Mouse (Mus musculus) C2C12 (cell line): ENCODE measurements around the gene Dnaic1. TPM values are rescaled to one million over a fixed set of nuclear protein-coding genes. Genes with fewer than 3 reads are reported as not detected.

Experiments used
- H3K27me3 ChIP-seq: one replicate; pipeline ENCODE4 v1.6.1; 2011; ENCODE audit not compliant: control insufficient read depth, insufficient read depth, insufficient read length
- H3K36me3 ChIP-seq: one replicate; pipeline ENCODE4 v1.6.1; 2011; ENCODE audit not compliant: control insufficient read depth, insufficient read depth
- H3K4me3 ChIP-seq: one replicate; pipeline ENCODE4 v1.5.1; 2011; ENCODE audit warnings: mild to moderate bottlenecking, control low read depth; ENCODE audit not compliant: poor library complexity, insufficient read depth, severe bottlenecking
- H3K79me2 ChIP-seq: one replicate; pipeline ENCODE4 v1.6.1; 2011; ENCODE audit not compliant: control insufficient read depth, insufficient read depth
- H3K79me3 ChIP-seq: one replicate; pipeline ENCODE4 v1.6.1; 2011; ENCODE audit warnings: low read depth, control low read depth
- H3ac ChIP-seq: one replicate; pipeline ENCODE3; 2011; ENCODE audit warnings: low read depth; ENCODE audit not compliant: control insufficient read depth, insufficient read length
- CEBPB ChIP-seq: IDR thresholded peaks from one replicate; pipeline ENCODE4 v1.6.1; 2011; ENCODE audit warnings: low read depth, mild to moderate bottlenecking, control low read depth, moderate library complexity
- CTCF ChIP-seq: IDR thresholded peaks from one replicate; pipeline ENCODE4 v1.5.1; 2011; ENCODE audit not compliant: control insufficient read depth, insufficient read depth, insufficient read length
- FOSL1 ChIP-seq: IDR thresholded peaks from one replicate; pipeline ENCODE4 v1.8.0; 2011; ENCODE audit warnings: mild to moderate bottlenecking, low read length; ENCODE audit not compliant: poor library complexity, insufficient read depth, severe bottlenecking
- MAX ChIP-seq: IDR thresholded peaks from one replicate; pipeline ENCODE4 v1.6.1; 2011; ENCODE audit warnings: mild to moderate bottlenecking, control low read depth
- MYOD1 ChIP-seq: IDR thresholded peaks from one replicate; pipeline ENCODE4 v1.6.1; 2011; ENCODE audit warnings: low read depth; ENCODE audit not compliant: control insufficient read depth, insufficient read length
- MYOG ChIP-seq: IDR thresholded peaks from one replicate; pipeline ENCODE4 v1.6.1; 2011; ENCODE audit not compliant: control insufficient read depth, insufficient read length; ENCODE audit errors: extremely low read depth
- USF1 ChIP-seq: IDR thresholded peaks from one replicate; pipeline ENCODE4 v1.6.1; 2011; ENCODE audit warnings: low read depth, mild to moderate bottlenecking, control low read depth, moderate library complexity
- polyA plus RNA-seq: library from polyadenylated mRNA; unstranded; fragments of >200 nt; fragmentation: generic; extraction: Trizol; gene quantifications from one replicate; pipeline ENCODE4 v1.2.1, GENCODE M21; 2012; ENCODE audit warnings: missing spikeins

Dnaic1 gene
- polyA plus RNA-seq, 1 experiment, result not detected

DNA sequence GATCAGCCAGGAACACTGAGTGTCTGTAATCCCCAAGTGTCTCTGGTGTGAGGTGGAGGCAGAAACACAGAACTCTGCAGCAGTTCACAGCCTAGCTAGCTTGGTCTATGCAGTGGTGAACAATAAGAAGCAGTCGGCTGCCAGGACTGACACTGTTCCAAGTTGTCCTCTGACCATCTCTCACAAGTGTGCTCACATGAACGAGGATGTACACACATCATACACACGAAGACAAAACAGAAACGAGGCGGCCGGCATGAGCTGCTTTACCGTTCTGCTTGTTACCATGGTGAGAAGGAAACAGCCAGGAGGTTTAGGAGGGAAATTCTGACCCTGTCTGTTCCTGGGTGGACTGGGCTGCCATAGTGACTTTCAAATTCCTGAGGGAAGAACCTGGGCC, 43.0 kb upstream of the Dnaic1 start:
- no peaks in the 10 kb centered on the region for H3K79me2 ChIP-seq
- peaks cover 32% of the 10 kb centered on the region for H3K27me3 ChIP-seq
- TF ChIP-seq MYOD1 (no peak), FOSL1 (no peak), MYOG (no peak), MAX (no peak), CEBPB (no peak), CTCF (no peak), USF1 (no peak)
- no peak overlapping the region for H3K4me3 ChIP-seq
- no peaks in the 10 kb centered on the region for H3K36me3 ChIP-seq
- H3K79me3 ChIP-seq, result no peaks in the 10 kb centered on the region
- H3ac ChIP-seq, result no peak overlapping the region

DNA sequence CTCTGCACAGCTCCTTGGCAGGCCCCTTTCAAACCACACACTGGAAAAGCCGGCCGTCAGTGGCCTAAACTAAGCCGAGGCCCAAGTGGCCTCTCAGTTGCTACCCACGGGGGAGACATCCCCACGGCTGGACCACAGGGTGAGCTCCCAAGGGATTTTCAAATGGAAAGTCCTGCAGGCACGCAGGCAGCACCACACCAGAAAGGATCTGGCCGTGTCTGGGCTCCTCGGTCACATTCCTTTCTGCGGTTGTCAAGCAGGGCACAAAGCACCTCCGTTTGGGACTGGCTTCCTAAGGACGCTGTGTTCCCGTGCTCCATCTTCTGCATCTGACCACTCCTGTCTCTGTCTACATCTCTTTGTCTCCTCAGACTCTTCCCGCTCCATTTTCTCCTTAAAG, 42.5 kb upstream of the Dnaic1 start:
- no peak overlapping the region for H3K4me3 ChIP-seq
- no peaks in the 10 kb centered on the region for H3K79me3 ChIP-seq
- no peaks in the 10 kb centered on the region for H3K79me2 ChIP-seq
- peaks cover 32% of the 10 kb centered on the region for H3K27me3 ChIP-seq
- no peaks in the 10 kb centered on the region for H3K36me3 ChIP-seq
- TF ChIP-seq MYOG (no peak), MYOD1 (no peak), CTCF (no peak), CEBPB (no peak), USF1 (no peak), MAX (no peak), FOSL1 (no peak)
- H3ac ChIP-seq, result no peak overlapping the region

DNA sequence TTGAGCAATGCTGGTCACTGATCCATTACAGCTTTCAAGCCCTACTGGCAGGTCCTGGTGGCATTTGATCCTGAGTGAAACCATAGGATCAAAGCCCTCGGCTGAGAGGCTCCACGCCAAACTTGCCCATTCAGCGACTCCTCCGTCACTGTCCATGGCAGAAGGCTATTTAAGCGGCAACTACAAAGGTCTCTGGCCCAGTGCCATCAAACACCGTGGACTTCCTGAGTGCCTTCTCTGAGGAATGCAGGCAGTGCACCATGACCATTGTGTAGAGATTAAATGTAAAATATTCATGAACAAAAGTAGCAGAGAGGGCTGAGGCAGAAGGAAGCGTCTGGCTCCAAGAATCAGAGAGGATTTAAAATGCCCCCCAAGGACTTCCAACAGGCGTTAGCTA, 41.6 kb upstream of the Dnaic1 start:
- Histone ChIP-seq H3K36me3 (no peaks in the 10 kb centered on the region), H3K79me2 (no peaks in the 10 kb centered on the region), H3ac (no peak overlapping the region), H3K79me3 (no peaks in the 10 kb centered on the region), H3K4me3 (no peak overlapping the region), H3K27me3 (peaks cover 35% of the 10 kb centered on the region)
- TF ChIP-seq CTCF (no peak), CEBPB (no peak), MYOG (no peak), FOSL1 (no peak), MYOD1 (no peak), USF1 (no peak), MAX (no peak)

DNA sequence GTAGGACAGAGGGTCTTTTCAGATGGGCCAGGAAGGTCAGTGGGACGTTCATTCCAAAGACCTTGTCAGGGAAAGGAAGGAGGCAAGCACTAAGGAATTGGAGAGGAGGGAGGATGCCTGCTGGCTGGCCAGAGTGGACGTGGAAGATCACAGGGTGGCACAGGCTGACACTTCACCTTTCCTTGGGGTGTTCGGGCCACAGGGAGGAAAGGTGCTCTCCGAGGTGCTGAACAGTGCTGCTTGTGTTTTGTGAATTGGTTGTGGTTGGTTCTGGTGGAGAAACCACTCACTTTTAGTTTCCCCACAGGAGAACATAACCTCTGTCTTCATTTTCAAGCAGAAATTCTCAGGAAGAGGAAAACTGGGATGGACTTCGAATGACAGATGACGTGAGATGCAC, 37.2 kb upstream of the Dnaic1 start:
- Histone ChIP-seq H3K79me3 (no peaks in the 10 kb centered on the region), H3K79me2 (no peaks in the 10 kb centered on the region), H3K27me3 (peaks cover 8% of the 10 kb centered on the region), H3K4me3 (no peak overlapping the region), H3ac (no peak overlapping the region), H3K36me3 (no peaks in the 10 kb centered on the region)
- TF ChIP-seq CTCF (no peak), MYOG (no peak), USF1 (no peak), CEBPB (no peak), MYOD1 (no peak), MAX (no peak)

DNA sequence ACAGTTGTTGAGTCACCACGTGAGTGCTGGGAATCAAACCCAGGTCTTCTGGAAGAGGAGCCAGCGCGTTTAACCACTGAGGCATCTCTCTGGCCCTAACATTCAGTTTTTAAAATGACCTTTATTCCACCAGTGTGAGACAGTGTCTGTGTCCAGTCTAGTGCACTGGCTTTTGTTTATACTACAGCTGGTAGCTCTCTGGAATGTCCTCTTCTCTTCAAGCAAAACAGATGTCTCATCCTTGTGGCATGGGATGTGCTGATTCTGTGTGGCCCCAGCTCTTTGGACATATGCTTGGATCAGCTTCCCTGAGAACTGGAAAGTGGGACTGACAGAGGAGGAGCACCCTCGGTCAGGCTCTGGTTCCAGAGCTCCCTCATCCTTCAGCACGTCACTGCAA, 34.7 kb upstream of the Dnaic1 start:
- TF ChIP-seq MYOG, result no peak
- TF ChIP-seq USF1, result no peak
- no peak for TF ChIP-seq MYOD1
- no peak for TF ChIP-seq CEBPB
- TF ChIP-seq CTCF, result no peak
- TF ChIP-seq FOSL1, result no peak
- TF ChIP-seq MAX, result no peak
- Histone ChIP-seq H3K79me3 (no peaks in the 10 kb centered on the region), H3K79me2 (no peaks in the 10 kb centered on the region), H3K4me3 (no peak overlapping the region), H3K27me3 (peaks cover 8% of the 10 kb centered on the region), H3K36me3 (no peaks in the 10 kb centered on the region), H3ac (no peak overlapping the region)

DNA sequence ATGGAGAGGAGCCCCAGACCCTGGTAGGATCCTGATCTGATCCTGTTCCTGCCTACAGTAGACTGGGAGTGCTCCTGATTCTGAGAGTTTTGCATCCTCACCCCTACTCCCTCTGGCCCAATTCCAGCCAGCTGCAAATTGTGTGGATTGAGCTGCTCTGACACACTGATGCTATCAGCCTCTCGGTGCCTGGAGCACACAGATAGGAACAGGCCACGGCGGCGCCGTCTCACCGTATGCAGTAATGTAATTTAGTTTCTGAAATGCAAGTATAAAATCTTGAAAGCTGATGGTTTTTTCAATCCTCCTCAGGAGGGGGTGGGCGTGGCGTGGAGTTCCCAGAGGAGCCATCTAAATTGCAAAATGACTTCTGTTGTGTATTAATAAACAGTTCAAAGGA, 27.4 kb upstream of the Dnaic1 start:
- Histone ChIP-seq H3K79me3 (no peaks in the 10 kb centered on the region), H3K4me3 (no peak overlapping the region), H3K27me3 (no peaks in the 10 kb centered on the region), H3K79me2 (no peaks in the 10 kb centered on the region), H3ac (no peak overlapping the region), H3K36me3 (no peaks in the 10 kb centered on the region)
- TF ChIP-seq MAX (no peak), MYOG (no peak), USF1 (no peak), CEBPB (no peak), CTCF (no peak), MYOD1 (no peak), FOSL1 (no peak)
